Mouse (Mus musculus) telencephalon, adult 2 months (tissue): ENCODE measurements at regions not wholly inside any gene's neighbourhood (a gene's known extent, or its start where the extent isn't known, plus 50 kb on each side); places are given as distances from the start of the nearest gene placed in this dataset.
"Not testable (repeated sequence)": the region's sequence is repeated elsewhere in the genome, so short reads cannot be mapped to it uniquely, and the experiment has no call there.

ENCODE experiments used
- DNase-seq: peaks from one replicate; pipeline ENCODE4 v3.0.0-alpha.2; 2011; ENCODE audit warnings: low read depth, low spot score

- DNase-seq = not testable (repeated sequence)
Measured at GRCm38 (mm10) chr15:19242962-19243361, 424.2 kb downstream of the Cdh10 start.

GRCm38 (mm10) chr15:19247489-19247888, 428.7 kb downstream of the Cdh10 start:
- DNase-seq = no peak

- DNase-seq = peak; percentile 52
Measured at GRCm38 (mm10) chr15:19275968-19276826, 457.4 kb downstream of the Cdh10 start.

GRCm38 (mm10) chr15:19316380-19316779, 497.6 kb downstream of the Cdh10 start:
- DNase-seq = no peak

- no peak for DNase-seq
Measured at GRCm38 (mm10) chr15:19356322-19356721, 537.6 kb downstream of the Cdh10 start.

- DNase-seq = peak; percentile 46
Measured at GRCm38 (mm10) chr15:19360650-19361049, 541.9 kb downstream of the Cdh10 start.

- DNase-seq = no peak
Measured at GRCm38 (mm10) chr15:19389951-19390350, 571.2 kb downstream of the Cdh10 start.

GRCm38 (mm10) chr15:19391250-19391982, 572.7 kb downstream of the Cdh10 start:
- no peak for DNase-seq

GRCm38 (mm10) chr15:19395681-19396080, 576.9 kb downstream of the Cdh10 start:
- no peak for DNase-seq
